Mouse (Mus musculus): Measurements from ENCODE around the gene Dip2b.
A peak's percentile ranks its signal among the peaks of the same experiment; 100 is the strongest.

Gene Dip2b

DNA sequence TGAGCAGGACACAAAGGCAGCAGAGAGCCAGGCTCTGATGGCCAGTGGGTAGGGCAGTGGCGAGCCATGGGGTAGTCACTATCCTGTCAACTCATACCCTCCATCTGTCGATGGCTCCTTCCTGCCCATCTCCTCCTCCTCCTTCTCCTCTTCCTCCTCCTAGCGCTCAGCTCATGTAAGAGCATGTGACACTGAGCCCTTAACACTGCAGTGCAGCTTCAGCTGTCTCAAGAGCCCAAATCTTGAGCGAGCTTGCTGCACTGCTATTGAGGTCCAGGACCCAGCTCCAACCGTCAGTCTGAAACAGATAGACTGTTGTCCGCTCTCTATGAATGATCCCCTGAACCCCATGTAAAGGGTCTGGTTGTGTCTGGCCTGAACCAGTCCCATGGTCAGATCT is 141.2 kb downstream of the Dip2b start:
- peak; percentile 32 for DNase-seq (ENCODE audit: low read depth)

DNA sequence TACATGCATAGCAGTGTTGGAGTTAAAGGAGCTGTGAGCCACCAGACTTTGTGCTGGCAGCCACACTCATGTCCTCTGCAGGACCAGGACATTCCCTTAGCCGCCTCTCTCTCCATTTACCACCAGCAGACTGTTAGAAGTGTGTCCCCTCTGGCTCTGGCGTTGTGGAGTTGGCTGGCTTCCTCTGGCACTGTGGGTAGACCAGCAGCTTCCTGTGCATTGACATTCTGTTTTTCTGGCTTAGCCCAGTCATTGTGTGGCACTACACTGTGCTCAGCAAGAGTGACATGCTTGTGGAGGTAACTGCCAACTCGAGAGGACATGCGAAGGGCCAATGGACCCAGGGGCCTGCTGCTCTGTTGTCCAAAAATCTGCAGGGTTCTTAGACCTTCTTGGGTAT is 141.8 kb downstream of the Dip2b start:
- DNase-seq (ENCODE audit: low read depth), result peak; percentile 69

DNA sequence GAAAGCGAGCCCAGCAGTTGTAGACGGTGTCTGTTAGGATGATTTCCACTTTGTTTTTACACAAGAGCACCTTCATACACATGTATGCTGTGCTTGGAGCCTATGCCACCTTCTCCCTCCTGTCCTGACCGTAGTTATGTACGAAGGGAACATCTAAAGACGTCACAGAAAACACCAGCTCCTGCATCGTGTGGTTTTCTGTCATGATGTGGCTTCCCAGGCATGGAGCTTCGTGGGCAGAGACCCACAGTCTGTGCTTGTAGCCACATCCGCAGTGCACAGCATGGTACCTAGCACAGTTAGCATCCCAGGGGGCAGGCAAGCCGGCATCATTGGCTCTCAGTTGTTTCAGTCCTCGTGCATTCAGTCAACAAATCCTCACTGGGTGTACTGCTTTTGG is 143.4 kb downstream of the Dip2b start:
- DNase-seq (ENCODE audit: low read depth), result peak; percentile 83

DNA sequence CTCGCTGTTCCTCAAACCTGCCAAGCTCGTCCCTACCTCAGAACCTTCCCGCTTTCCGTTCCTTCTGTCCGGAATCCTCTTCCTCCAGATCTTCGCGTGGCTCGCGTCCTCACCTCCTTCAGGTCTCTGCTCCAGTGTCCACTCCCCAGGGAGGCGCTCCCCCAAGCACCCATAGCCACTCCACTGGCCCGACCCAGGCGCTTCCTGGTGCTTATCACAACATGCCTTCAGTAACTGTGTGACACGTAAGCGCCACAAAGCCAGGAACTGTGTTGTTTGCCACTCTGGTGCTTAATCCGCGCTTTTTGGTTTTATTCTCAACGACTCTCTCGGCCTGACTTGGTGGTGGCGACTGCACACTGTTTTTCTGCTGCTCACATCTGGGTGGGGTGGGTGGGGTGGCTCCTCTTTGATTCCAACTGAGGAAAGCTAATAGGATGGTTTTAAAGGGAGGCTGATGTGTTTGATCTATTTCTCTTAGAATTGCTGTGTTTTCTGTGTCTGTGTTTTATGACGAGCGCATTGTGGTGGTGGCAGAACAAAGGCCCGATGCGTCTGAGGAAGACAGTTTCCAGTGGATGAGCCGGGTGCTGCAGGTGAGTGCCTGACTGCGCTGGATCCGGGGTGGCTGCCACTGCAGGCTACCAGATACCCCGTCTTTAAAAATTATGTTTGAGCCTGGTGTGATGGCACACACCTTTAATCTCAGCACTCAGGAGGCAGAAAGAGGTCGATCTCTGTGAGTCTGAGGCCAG is 144.2 kb downstream of the Dip2b start:
- peak; percentile 48 for DNase-seq (ENCODE audit: low read depth)

DNA sequence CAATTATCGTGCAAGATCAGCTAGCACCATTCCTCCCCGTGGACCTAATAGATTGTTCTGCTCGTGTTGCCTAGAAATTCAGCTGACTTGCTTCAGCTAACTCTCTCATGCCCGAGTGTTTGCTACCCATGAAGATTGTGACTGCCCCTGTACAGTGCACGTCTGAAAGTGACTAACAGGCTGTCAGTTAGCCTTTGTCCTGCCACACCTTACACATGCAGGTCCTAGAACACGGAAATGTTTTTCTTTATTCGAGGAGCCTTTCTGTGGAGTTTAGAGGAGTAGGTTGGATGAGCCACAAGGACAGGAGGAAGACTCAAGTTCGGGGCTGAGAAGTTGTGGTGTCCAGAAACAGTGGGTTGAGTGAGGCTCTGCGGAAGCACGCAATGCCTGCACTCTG is 145.0 kb downstream of the Dip2b start:
- DNase-seq (ENCODE audit: low read depth), result no peak

DNA sequence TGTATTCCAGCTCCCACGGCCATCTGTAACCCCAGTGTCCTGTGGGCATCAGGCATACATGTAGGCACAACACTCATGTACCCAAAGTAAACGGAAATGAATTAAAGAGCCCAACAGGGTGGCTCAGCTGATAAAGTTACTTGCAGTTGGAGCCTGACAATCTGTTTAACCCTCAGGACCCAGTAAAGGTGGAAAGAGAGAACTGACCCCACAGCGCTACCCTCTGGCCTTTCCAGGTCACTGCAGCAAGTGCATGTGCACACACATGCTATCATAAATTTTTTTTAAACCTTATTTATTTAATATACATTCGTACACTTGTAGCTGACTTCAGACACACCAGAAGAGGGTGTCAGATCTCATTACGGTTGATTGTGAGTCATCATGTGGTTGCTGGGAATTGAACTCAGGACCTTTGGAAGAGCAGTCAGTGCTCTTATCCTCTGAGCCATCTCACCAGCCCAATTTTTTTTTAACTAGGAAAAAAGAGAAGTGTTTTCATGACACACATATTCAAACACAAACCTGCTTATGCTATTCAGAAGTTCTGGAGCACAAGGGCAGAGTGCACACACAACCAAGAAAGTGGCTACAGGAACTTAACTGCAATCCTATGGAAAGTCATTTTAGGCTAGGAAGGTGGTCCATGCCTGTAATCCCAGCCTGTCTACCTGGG is 146.5 kb downstream of the Dip2b start:
- DNase-seq (ENCODE audit: low read depth), result peak; percentile 57

DNA sequence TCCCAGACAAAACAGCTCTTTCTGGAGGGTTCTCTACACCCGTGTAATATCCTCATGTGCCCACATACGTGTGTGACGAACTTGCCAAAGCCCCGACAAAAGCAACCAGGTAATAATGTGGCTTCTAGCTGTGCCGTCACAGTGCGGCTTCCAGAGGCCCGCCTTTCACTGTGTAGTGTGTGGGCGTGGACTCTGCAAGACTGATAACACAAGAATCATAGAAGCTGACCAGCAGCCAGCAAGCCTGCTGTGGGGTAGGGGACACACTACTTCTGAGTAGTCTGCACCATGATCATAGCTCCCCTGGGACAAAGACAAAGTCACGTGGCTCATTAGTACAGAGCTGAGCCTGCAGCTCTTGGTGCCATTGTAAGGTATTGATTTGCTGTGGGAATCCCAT is 147.8 kb downstream of the Dip2b start:
- no peak for DNase-seq (ENCODE audit: low read depth)

DNA sequence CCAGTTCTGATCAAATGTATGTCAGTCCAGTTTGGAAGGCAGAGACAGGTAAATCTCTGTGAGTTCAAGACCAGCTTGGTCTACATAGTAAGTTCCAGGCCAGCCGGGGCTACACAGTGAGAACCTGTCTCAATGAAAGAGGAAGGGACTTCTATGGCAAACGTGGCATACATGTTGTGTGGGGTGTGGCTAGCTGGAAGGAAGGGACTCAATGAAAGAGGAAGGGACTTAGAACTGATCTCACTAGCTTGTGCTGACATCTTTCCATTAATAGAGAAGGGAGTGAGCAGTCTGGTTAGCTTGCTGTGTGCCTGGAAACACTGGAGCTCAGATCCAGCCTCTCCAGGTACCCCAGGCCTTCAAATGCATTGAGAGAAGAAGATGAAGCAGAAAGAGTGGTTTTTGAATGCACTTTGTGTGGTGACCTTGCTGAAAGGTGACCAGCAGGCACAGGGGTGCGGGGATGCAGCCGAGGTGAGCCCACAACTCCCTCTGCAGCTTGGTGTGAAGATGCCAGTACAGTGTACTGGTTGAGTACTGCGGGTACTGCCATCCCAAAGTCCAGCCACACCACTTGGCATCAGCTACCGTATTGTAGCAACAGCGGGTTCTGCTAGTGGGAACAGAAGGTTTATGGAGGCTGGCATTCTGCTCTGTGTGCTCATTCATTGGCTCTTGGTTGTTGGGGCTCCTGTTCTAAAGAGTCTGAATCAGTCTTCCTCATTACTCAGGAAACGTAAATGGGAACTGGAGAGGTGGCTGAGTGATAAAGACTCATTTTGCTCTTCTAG is 148.6 kb downstream of the Dip2b start:
- no peak for DNase-seq (ENCODE audit: low read depth)

DNA sequence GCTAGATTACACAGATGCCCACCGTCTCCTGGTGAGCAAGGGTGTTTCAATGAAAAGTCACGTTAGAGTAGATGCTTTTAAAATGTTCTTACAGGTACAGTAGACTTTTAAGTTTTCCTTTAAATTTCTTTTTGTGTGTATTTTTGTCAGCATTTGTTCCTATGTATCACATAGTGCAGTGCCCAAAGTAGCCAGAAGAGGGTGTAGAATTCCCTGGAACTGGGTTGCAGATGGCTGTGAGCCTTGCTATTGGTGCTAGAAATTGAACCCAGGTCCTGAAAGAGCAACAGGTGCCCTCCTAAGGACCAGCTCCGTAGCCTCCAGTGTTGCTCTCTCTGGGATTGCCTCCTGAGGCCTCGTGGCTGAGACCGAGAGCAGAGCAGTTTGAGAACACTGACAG is 150.1 kb downstream of the Dip2b start:
- DNase-seq (ENCODE audit: low read depth), result peak; percentile 69

DNA sequence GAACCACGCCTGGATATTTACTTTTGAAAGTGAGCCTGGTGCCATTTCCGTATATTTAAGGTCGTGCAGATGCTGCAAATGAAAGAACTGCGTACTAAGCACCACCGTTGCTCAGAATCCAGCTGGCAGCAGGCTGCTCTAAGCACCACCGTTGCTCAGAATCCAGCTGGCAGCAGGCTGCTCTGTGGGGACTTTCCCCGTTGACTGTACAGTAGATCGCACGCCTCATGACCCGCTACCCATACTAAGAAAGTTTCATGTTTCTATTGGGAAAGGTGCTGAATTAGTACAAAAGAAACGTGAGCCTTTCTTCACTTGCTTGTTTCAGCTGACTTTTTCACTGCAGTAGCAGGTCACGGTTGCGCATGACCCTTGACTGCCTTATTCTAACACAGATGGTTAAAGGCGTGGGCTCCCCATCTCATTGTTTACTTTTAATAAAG is 150.5 kb downstream of the Dip2b start:
- DNase-seq (ENCODE audit: low read depth), result peak; percentile 77

DNA sequence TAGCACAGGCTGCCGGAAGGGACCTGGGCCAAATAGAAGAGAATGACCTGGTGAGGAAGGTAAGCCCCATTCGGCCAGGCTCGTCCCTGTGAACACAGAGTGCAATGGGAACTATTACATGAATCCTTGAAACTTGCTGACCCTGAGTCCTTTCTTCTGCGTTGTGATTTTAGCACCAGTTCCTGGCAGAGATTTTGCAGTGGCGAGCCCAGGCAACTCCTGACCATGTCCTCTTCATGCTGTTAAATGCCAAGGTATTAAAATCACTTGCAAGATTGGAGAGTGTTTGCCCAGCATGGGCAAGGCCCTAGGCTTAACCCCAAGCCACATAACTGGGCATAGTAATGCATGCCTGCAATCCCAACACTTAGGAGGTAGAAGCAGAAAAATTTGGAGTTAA is 151.6 kb downstream of the Dip2b start:
- DNase-seq (ENCODE audit: low read depth), result no peak

DNA sequence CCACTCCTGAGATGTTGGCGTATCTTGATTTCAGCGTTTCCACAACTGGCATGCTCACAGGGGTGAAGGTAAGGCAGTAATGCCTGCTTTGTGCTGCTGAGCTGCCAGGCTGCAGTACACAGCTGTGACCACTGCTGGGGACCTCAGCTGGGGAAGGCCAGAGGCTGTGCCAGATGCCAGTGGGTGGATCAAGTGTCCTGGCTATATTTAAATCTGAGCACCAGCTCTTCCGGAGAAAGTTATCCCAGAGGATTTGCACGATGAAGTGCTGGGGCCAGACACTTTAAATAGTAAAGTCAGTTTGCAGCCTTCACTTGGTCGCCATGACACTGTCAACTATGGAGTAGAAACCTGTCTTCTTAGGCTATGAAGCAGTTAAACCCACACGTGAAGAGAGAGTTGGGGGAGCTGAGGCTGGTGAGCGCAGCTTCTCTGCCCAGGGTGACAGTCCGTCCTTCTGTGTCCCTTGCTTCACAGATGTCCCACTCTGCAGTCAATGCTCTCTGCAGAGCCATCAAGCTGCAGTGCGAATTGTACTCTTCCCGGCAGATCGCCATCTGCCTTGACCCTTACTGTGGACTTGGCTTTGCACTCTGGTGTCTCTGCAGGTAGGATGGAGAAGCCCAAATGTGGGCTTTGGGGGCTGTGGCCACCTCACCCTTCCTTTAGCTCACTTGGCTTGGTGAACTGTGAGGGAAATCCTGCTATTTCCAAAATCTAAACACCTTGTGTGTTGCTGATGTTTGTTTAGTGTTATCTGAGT is 160.7 kb downstream of the Dip2b start:
- no peak for DNase-seq (ENCODE audit: low read depth)

DNA sequence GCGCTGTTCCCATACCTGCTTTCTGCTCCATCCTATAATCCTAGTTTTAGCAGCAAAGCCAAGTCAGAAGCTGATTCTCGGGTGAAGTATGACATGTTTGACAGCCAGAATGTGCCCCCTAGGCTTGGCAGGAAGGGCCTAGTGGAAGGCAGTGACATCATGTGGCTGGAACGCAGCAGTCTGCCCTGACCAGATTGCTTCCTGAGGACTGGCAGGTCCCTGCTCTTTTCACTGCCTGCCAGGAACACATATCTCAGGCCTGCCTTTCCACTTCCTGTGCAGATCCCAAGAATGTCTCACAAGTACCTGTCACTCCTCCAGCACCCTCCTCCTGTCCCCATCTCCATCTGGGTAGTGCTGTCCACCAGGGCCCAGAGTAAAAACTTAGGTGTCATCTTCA is 161.3 kb downstream of the Dip2b start:
- no peak for DNase-seq (ENCODE audit: low read depth)

DNA sequence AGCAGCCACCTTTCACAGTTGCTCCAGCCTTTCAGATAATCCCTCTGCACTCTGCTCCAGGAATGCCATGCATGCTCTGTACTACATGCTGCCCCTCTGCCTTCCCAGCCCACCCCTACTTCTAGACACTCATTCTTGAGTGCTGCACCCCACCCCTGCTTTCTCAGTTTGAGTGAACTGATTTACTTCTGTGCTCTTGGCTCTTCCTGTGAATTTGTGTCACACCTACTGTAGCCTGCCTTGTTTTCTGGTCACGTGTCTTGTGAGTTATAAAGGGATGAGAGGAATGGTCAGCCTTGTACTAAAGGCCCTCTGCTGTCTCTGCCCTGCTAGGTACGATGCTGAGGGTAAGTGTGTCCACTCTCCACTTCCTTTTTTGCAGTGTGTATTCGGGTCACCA is 163.3 kb downstream of the Dip2b start:
- no peak for DNase-seq (ENCODE audit: low read depth)

DNA sequence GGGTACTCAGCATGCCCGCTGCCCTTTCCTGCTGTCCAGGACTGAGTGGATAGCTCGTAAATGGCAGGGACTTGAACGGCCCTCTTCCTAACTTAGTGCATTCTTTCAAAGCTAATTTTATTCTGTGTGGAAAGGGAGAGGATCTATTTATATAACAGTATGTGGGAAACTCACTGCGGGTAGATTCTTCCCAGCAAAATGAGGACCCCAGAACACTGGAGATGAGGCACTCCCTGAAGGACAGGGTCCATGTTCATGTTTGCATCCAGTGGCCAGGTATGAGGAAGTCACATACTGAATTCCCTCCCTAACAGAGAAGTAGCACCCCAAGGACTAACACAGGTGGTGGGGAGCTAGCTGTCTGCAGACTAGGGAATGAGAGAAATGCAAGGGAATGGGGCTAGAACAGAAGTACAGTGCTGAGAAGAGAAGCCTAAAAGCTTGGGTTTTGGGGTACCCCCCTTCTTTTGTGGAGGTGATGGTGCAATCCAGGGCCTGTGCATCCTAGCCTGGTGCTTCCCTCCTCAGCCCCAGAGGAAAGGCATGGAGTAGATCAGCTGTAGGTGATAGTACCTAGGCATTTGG is 164.1 kb downstream of the Dip2b start:
- no peak for DNase-seq (ENCODE audit: low read depth)

DNA sequence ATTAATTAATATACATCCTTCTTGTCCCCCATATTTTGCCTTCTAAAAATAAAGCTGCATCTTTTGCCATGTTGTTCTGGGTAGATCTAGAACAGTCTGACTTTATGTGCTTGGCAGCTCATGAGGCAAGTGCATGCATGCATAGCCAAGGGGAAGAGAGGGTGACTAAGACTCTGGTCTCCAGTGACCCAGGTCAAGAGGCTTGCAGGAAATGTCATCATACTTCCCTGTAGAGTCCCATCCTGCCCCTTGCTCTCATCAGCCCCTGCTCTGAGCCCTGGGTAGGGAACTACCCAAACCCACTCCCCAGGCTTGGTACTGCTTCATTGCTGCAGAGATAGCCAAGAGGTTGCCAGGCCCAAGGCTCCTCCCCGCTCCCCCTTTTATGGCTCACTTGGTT is 166.1 kb downstream of the Dip2b start:
- no peak for DNase-seq (ENCODE audit: low read depth)

DNA sequence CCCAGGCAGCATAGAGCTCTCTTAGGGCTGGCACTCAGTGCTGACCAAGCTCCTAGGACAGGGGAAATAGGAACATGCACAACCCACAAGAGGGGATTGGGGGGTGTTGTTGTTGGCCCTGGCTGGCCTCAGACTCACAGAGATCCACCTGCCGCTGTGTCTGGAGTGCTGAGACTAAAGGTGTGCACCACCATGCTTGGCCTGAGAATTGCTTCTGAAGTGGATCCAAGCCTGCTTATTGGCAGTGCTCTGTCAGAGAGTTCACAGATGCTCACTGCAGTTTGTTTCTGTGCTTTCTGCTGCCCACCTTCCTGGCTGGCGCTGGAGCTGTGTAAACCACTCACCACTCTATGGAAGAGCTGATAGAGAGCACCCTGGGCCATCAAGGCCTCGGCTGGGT is 171.5 kb downstream of the Dip2b start:
- no peak for DNase-seq (ENCODE audit: low read depth)

DNA sequence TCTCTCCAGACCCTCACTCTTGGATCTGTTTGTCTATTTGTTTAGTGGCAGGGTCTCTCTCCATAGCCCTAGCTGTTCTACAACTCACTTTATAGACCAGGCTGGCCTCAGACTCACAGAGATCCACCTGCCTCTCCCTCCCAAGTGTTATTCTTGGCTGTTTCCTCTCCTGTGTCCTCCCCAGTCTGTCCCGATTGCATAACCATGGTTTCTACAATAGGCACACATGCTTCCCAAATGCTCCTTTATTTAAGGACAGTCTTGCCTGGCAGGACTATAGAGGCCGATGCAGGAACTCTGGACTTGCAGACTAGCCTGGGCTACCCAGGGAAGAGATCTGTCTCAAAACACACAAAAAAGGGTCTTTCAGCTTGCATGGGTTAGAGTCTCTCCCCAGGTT is 174.9 kb downstream of the Dip2b start:
- no peak for DNase-seq (ENCODE audit: low read depth)

DNA sequence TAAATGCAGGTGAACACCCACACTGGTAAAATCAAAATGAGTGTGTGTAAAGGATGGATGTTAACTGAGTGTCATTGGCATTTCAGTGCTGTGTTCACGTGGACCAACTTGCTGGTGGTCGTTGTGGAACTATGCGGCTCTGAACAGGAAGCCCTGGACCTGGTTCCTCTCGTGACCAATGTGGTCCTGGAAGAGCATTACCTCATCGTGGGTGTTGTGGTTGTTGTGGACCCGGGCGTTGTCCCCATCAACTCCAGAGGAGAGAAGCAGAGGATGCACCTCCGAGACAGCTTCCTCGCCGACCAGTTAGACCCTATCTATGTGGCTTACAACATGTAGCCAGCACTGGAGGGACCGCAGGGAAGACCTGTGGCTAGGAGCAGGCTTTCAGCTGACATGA is 176.6 kb downstream of the Dip2b start:
- no peak for DNase-seq (ENCODE audit: low read depth)

DNA sequence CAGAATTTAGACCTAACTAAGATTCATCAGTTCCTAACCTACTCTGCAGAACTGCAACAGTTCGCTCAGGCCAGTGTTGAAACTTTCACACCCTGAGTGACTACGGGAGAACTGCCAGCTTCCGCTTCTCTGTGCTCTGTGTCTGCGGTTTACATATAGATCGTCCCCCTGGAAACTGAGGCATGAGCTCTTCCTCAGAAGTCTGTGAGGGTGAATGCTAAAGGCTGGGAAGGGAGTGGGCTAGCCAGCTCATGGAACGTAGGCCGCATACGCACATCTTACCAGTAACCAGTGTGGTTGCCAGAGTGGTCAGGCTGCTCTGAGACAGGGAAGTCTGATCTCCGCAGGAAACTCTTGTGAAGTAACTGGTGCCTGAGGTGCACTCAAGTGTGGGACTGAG is 177.7 kb downstream of the Dip2b start:
- no peak for DNase-seq (ENCODE audit: low read depth)

DNA sequence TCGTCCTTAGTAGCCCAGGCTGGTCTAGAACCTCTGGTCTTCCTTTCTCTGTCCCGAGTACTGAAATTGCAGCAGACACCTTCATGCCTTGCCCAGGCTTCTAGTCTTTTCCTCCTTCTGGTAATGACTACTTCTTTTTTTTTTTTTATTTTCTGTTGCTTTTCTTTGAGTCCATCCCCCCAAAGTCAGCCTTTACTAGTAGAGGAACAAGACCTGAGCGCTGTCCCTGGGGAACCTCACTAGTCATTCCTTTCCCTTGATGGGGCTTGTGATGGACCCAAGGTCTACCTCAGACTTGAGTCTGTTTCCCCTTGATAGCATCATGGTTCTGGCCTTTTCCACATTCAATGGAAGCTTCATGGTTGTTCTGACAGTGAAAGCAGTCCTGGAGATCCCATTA is 179.6 kb downstream of the Dip2b start:
- DNase-seq (ENCODE audit: low read depth), result no peak

DNA sequence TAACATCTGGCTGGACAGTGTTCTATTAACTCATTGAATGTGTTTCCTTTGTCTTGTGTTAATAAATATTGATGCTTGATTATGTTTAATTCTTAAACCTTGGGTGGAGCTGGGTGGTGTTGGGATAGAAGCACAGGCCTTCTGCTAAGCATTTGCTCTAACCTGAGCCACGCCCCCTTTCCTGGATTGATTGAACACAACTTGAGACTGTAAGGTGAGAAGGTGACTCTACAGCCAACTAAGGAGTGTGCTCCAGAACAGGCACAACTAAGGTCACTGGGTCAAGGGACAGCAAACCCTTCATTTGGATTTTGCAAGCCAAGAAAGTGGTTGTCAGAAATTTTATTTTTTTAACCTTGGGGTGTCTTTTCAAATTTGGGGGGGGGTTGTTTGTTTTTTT is 180.9 kb downstream of the Dip2b start:
- DNase-seq (ENCODE audit: low read depth), result no peak

All from induced T-regulatory cell, adult 2 months (primary cell).